8 mouse cellular contexts compared by ENCODE assay signal in genomic region chr1:37639101-37639500, GRCm38 (mm10).
A peak's percentile ranks its signal among the peaks of the same experiment; 100 is the strongest.
DNase-seq lines count a peak whose midpoint lies in the region; ATAC-seq lines count a peak whose summit lies in the region.

No protein-coding gene starts in this region.

- no peaks in the 10 kb centered on the region; the same call in 1 of the 2 replicates for H3K27me3 ChIP-seq in hindbrain, embryonic 15.5 days

- ATAC-seq in hindbrain, embryonic 15.5 days (ENCODE audit: low FRiP score, low read depth) = peak; percentile 91
- peak; percentile 77 for ATAC-seq in megakaryocyte, adult 5-6 weeks (ENCODE audit: poor library complexity, severe bottlenecking)
- ATAC-seq in erythroblast, adult 5-6 weeks (replicated peaks; ENCODE audit: low FRiP score, poor library complexity, severe bottlenecking) = no peak; the same call in 1 of the 2 replicates

- no peaks in the 10 kb centered on the region for H3K9me3 ChIP-seq in hindbrain, embryonic 15.5 days

- H3K9ac ChIP-seq in hindbrain, embryonic 15.5 days = no peak overlapping the region

- DNase-seq in WW6 (ENCODE audit: low read depth, low spot score) = peak; percentile 58
- peak; percentile 90 to 91 for DNase-seq in cerebellum, postnatal 25 days
- peak; percentile 74 for DNase-seq in gastrocnemius, adult 18-20 months (ENCODE audit: low spot score)
- peak; percentile 87 for DNase-seq in left cerebral cortex, adult 18-20 months (ENCODE audit: low spot score in 2 of 2)
- DNase-seq in right cerebral cortex, adult 2 months (ENCODE audit: low spot score in 2 of 2) = peak; percentile 90 to 93

- WGBS in hindbrain, embryonic 15.5 days = 13% methylated on average over 10 of the region's 10 CpGs

- H3K36me3 ChIP-seq in hindbrain, embryonic 15.5 days = no peaks in the 10 kb centered on the region

- H3K4me2 ChIP-seq in hindbrain, embryonic 15.5 days = peak overlapping the region; percentile 48

- no peak overlapping the region for H3K27ac ChIP-seq in hindbrain, embryonic 15.5 days (replicated peaks)

- H3K4me1 ChIP-seq in hindbrain, embryonic 15.5 days (replicated peaks) = no peaks in the 10 kb centered on the region; the same call in 1 of the 2 replicates

- peak overlapping the region; percentile 21; the same call in 1 of the 2 replicates for H3K4me3 ChIP-seq in hindbrain, embryonic 15.5 days
